In the genomic region with DNA sequence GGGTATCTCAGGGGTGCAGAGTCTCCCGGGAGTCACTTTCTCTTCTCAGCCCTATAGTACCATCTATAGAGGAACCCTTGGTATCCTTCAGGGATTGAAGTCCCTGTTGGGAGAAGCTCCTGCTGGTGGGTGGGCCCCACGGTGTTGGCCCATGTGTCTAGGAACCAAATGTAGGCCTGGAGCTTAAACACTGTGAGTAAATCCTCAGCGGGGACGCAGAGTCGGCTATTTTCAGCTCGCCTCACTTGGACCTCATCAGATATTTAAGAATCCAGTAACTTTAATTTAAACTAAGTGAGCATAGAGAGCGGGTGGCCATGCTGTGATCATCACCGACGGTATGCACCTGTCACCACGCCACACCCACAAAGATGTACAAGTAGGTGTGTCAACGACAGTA, we compare ENCODE assay signal across 26 mouse cellular contexts. TPM values are rescaled to one million over a fixed set of nuclear protein-coding genes. Genes with fewer than 3 reads are reported as not detected.
DNase-seq lines count a peak whose midpoint lies in the region; ATAC-seq and TF ChIP-seq lines count a peak whose summit lies in the region.
"Had no signal": no experiment of that assay in that cellular context is flagged by ENCODE, and none has a peak within 500 bp of the region (broad histone marks: within the 10 kb centered on the region; RNA-seq: fewer than 3 reads in every experiment).

No protein-coding gene starts in this region.

- no peak overlapping the region for H3K9ac ChIP-seq in forebrain, embryonic 15.5 days (replicated peaks)
- no peak overlapping the region for H3K9ac ChIP-seq in forebrain, embryonic 12.5 days
- H3K9ac ChIP-seq in limb, embryonic 15.5 days: no peak overlapping the region
- no peak overlapping the region for H3K9ac ChIP-seq in lung, postnatal 0 days (replicated peaks; ENCODE audit: low read depth)
- H3K9ac ChIP-seq: heart, embryonic 13.5 days; kidney, embryonic 15.5 days; liver, embryonic 13.5 days; stomach, embryonic 15.5 days had no signal

- 0 out of 2 replicates have a peak overlapping the region, but pooled peaks have one; percentile 45 for H3K4me2 ChIP-seq in forebrain, embryonic 15.5 days (replicated peaks)
- no peak overlapping the region for H3K4me2 ChIP-seq in forebrain, embryonic 12.5 days
- no peak overlapping the region for H3K4me2 ChIP-seq in limb, embryonic 15.5 days
- H3K4me2 ChIP-seq in lung, postnatal 0 days (replicated peaks; ENCODE audit: low read depth, low read length): no peak overlapping the region
- H3K4me2 ChIP-seq: heart, embryonic 13.5 days; kidney, embryonic 15.5 days; liver, embryonic 13.5 days; stomach, embryonic 15.5 days had no signal

- peaks cover 23% of the 10 kb centered on the region for H3K4me1 ChIP-seq in forebrain, embryonic 15.5 days
- H3K4me1 ChIP-seq in forebrain, embryonic 12.5 days: peaks cover 23% of the 10 kb centered on the region
- peaks cover 47% of the 10 kb centered on the region for H3K4me1 ChIP-seq in limb, embryonic 15.5 days
- H3K4me1 ChIP-seq in lung, postnatal 0 days (ENCODE audit: insufficient read depth, low read depth, low read length): peaks cover 3% of the 10 kb centered on the region; the same call in 1 of the 2 replicates
- H3K4me1 ChIP-seq: liver, embryonic 13.5 days had no signal

- H3K36me3 ChIP-seq in forebrain, embryonic 15.5 days: no peaks in the 10 kb centered on the region
- H3K36me3 ChIP-seq in forebrain, embryonic 12.5 days (replicated peaks): peaks cover 12% of the 10 kb centered on the region; the same call in 1 of the 2 replicates
- peaks cover 46% of the 10 kb centered on the region for H3K36me3 ChIP-seq in limb, embryonic 15.5 days
- H3K36me3 ChIP-seq in lung, postnatal 0 days (ENCODE audit: insufficient read depth, low read length): peaks cover 6% of the 10 kb centered on the region
- H3K36me3 ChIP-seq: liver, embryonic 13.5 days; midbrain, embryonic 15.5 days; neural tube, embryonic 15.5 days had no signal

- no peaks in the 10 kb centered on the region for H3K27me3 ChIP-seq in forebrain, embryonic 15.5 days
- no peaks in the 10 kb centered on the region for H3K27me3 ChIP-seq in forebrain, embryonic 12.5 days
- H3K27me3 ChIP-seq in limb, embryonic 15.5 days: no peaks in the 10 kb centered on the region
- H3K27me3 ChIP-seq in lung, postnatal 0 days (replicated peaks; ENCODE audit: insufficient read depth, low read length): no peaks in the 10 kb centered on the region
- H3K27me3 ChIP-seq: heart, embryonic 13.5 days; kidney, embryonic 15.5 days; liver, embryonic 13.5 days; midbrain, embryonic 15.5 days; neural tube, embryonic 15.5 days; stomach, embryonic 15.5 days had no signal

- no peak for TF ChIP-seq CTCF in layer of hippocampus, adult 2 months (conservative IDR thresholded peaks at IDR 0.05)
- TF ChIP-seq CTCF in lung, postnatal 0 days (IDR thresholded peaks at IDR 0.05): no peak

- no peak for TF ChIP-seq EP300 in lung, postnatal 0 days (IDR thresholded peaks at IDR 0.05)

- no peak for DNase-seq in layer of hippocampus, adult 2 months (ENCODE audit: low spot score in 2 of 2)
- DNase-seq in layer of hippocampus, postnatal 14 days (ENCODE audit: low spot score in 2 of 2): no peak
- DNase-seq in right cerebral cortex, postnatal 14 days: peak; percentile 37
- DNase-seq in right cerebral cortex, adult 2 months (ENCODE audit: low spot score in 2 of 2): no peak
- no peak for DNase-seq in lung, postnatal 0 days (ENCODE audit: low spot score)
- DNase-seq: adrenal gland, postnatal 14 days; cerebellum, adult 8-10 months; cerebellum, postnatal 36 days; embryo, embryonic 11 days; gastrocnemius, postnatal 25 days; heart, adult 18-20 months; heart, postnatal 14 days; kidney, adult 11 months; kidney, postnatal 36 days; liver, embryonic 13.5 days; lung, adult 2 months; lung, postnatal 36 days; thymus, postnatal 25 days had no signal

- ATAC-seq in forebrain, embryonic 15.5 days (replicated peaks): no peak
- ATAC-seq in forebrain, embryonic 12.5 days (ENCODE audit: low FRiP score): no peak
- no peak for ATAC-seq in limb, embryonic 15.5 days (ENCODE audit: insufficient number of reproducible peaks, low FRiP score, low TSS enrichment, low read depth)
- ATAC-seq in lung, postnatal 0 days: no peak
- ATAC-seq: midbrain, embryonic 15.5 days had no signal

- H3K27ac ChIP-seq in forebrain, embryonic 15.5 days (replicated peaks): no peak overlapping the region
- H3K27ac ChIP-seq in forebrain, embryonic 12.5 days: no peak overlapping the region
- H3K27ac ChIP-seq in layer of hippocampus, adult 2 months: no peak overlapping the region
- H3K27ac ChIP-seq in limb, embryonic 15.5 days: 0 out of 2 replicates have a peak overlapping the region, but pooled peaks have one; percentile 18
- no peak overlapping the region for H3K27ac ChIP-seq in lung, postnatal 0 days (ENCODE audit: low read length)
- H3K27ac ChIP-seq: heart, embryonic 13.5 days; liver, embryonic 13.5 days; stomach, embryonic 15.5 days had no signal

- no peak overlapping the region for H3K4me3 ChIP-seq in forebrain, embryonic 15.5 days
- H3K4me3 ChIP-seq in forebrain, embryonic 12.5 days (replicated peaks): no peak overlapping the region
- H3K4me3 ChIP-seq in layer of hippocampus, adult 2 months: peak overlapping the region; percentile 48; the same call in 1 of the 2 replicates
- no peak overlapping the region for H3K4me3 ChIP-seq in limb, embryonic 15.5 days
- H3K4me3 ChIP-seq in lung, postnatal 0 days (ENCODE audit: low read depth, low read length): no peak overlapping the region
- H3K4me3 ChIP-seq: heart, embryonic 13.5 days; kidney, embryonic 15.5 days; liver, embryonic 13.5 days; stomach, embryonic 15.5 days had no signal

- WGBS in forebrain, embryonic 15.5 days: 92% methylated on average over 11 of the region's 11 CpGs
- 94% methylated on average over 11 of the region's 11 CpGs for WGBS in forebrain, embryonic 12.5 days
- WGBS in limb, embryonic 15.5 days: 82% methylated on average over 11 of the region's 11 CpGs
- 68% methylated on average over 11 of the region's 11 CpGs for WGBS in lung, postnatal 0 days

- no peaks in the 10 kb centered on the region for H3K9me3 ChIP-seq in forebrain, embryonic 15.5 days
- H3K9me3 ChIP-seq in forebrain, embryonic 12.5 days: no peaks in the 10 kb centered on the region
- H3K9me3 ChIP-seq in limb, embryonic 15.5 days: no peaks in the 10 kb centered on the region
- no peaks in the 10 kb centered on the region for H3K9me3 ChIP-seq in lung, postnatal 0 days (ENCODE audit: low read length)
- H3K9me3 ChIP-seq: kidney, embryonic 15.5 days; liver, embryonic 13.5 days; midbrain, embryonic 15.5 days; neural tube, embryonic 15.5 days; stomach, embryonic 15.5 days had no signal

RNA-seq across cellular contexts. Expression of gene S1pr3, which starts 8.3 kb away (rescaled TPM):
- polyA plus RNA-seq in forebrain, embryonic 15.5 days (2015; fragmentation: Nextera tagmentation; extraction: Ambion mirVana): 10.3 and 12.8 TPM in 2 replicates
- 27.8 and 32.0 TPM in 2 replicates for polyA plus RNA-seq in forebrain, embryonic 12.5 days (2016; fragmentation: Nextera tagmentation; extraction: Ambion mirVana)
- 1 to 10 TPM; 5.2 to 5.4 TPM for total RNA-seq in layer of hippocampus, adult 2 months (2021)
- 1 to 10 TPM; 6.8 to 7.7 TPM for total RNA-seq in layer of hippocampus, postnatal 14 days (2021)
- polyA plus RNA-seq in limb, embryonic 15.5 days (2015; fragmentation: Nextera tagmentation; extraction: Ambion mirVana): 101 and 109 TPM in 2 replicates
- polyA plus RNA-seq in lung, postnatal 0 days (2015; fragmentation: Nextera tagmentation; extraction: Ambion mirVana): 44.5 and 51.3 TPM in 2 replicates
